Mouse (Mus musculus) hindbrain, embryonic 11.5 days (tissue): ENCODE results near the gene Csrp2. TPM values are rescaled to one million over a fixed set of nuclear protein-coding genes. Genes with fewer than 3 reads are reported as not detected.

Source experiments
- ATAC-seq: fragments of 200-750 bp; cut with Nextera tagmentation; 2 replicates; pipeline ENCODE4 v1.8.0; 2017; ENCODE audit warnings: mild to moderate bottlenecking, moderate TSS enrichment, moderate library complexity; ENCODE audit not compliant: low FRiP score
- DNase-seq: peaks from one replicate; pipeline ENCODE4 v3.0.0-alpha.2; 2015; ENCODE audit warnings: low spot score
- H3K27ac ChIP-seq: fragments of 300-500 bp; sonication (generic); 2 replicates; pipeline ENCODE4 v1.5.1; 2014; ENCODE audit warnings: mild to moderate bottlenecking, low read depth, low read length
- H3K27me3 ChIP-seq: fragments of 300-500 bp; sonication (generic); 2 replicates; pipeline ENCODE4 v1.6.1; 2014; ENCODE audit warnings: mild to moderate bottlenecking, low read length, moderate library complexity, mixed read lengths; ENCODE audit not compliant: control insufficient read depth, insufficient read depth
- H3K36me3 ChIP-seq: fragments of 300-500 bp; sonication (generic); 2 replicates; pipeline ENCODE4 v1.6.1; 2014; ENCODE audit warnings: mild to moderate bottlenecking, low read length, moderate library complexity, mixed read lengths; ENCODE audit not compliant: control insufficient read depth, insufficient read depth
- H3K4me1 ChIP-seq: fragments of 300-500 bp; sonication (generic); replicated peaks from 2 replicates; pipeline ENCODE4 v1.6.1; 2014; ENCODE audit warnings: low read length, mixed read lengths; ENCODE audit not compliant: control insufficient read depth, insufficient read depth
- H3K4me2 ChIP-seq: fragments of 300-500 bp; sonication (generic); replicated peaks from 2 replicates; pipeline ENCODE4 v1.6.1; 2014; ENCODE audit warnings: mild to moderate bottlenecking, low read depth, low read length
- H3K4me3 ChIP-seq: fragments of 300-500 bp; sonication (generic); 2 replicates; pipeline ENCODE4 v1.5.1; 2014; ENCODE audit warnings: low read depth, low read length
- H3K9ac ChIP-seq: fragments of 300-500 bp; sonication (generic); 2 replicates; pipeline ENCODE4 v1.6.1; 2014; ENCODE audit warnings: low read depth, low read length
- H3K9me3 ChIP-seq: fragments of 300-500 bp; sonication (generic); 2 replicates; pipeline ENCODE4 v1.6.1; 2016; ENCODE audit warnings: low read length; ENCODE audit not compliant: control insufficient read depth
- WGBS: fragments of 180-500 bp; shearing (Covaris S2); extraction: QIAGEN DNeasy Blood & Tissue Kit; methylation state at CpG from one replicate; pipeline ENCODE4 v1.1.7; 2014; 5-methylcytosine and 5-hydroxymethylcytosine counted together
- polyA plus RNA-seq: library from polyadenylated mRNA; unstranded; fragments of >200 nt; fragmentation: Nextera tagmentation; extraction: Ambion mirVana; gene quantifications from 2 replicates; pipeline ENCODE4 v1.2.1, GENCODE M21; 2014

The Csrp2 gene
- 150 and 156 TPM in 2 replicates for polyA plus RNA-seq

- under 1% methylated on average over 66 of the region's 67 CpGs for WGBS
Observed at GRCm38 (mm10) chr10:110919531-110920343, at the start of gene Csrp2. Gene Csrp2, plus strand, starts transcription at chr10:110919789.

GRCm38 (mm10) chr10:110874853-110875252 is 44.7 kb upstream of the Csrp2 start:
- no peak for ATAC-seq
- H3K27ac ChIP-seq: no peak overlapping the region
- DNase-seq: no peak

More at GRCm38 (mm10) chr10:110919531-110920343, at the start of gene Csrp2:
- peak; percentile 96 for DNase-seq
- Histone ChIP-seq H3K4me1 (no peaks in the 10 kb centered on the region), H3K4me2 (peak within 1 kb of the TSS; percentile 87), H3K9me3 (no peaks in the 10 kb centered on the region; the same call in 1 of the 2 replicates), H3K27me3 (no peaks in the 10 kb centered on the region), H3K9ac (peak within 1 kb of the TSS; percentile 80), H3K36me3 (no peaks in the 10 kb centered on the region), H3K4me3 (peak within 1 kb of the TSS; percentile 71), H3K27ac (peak within 1 kb of the TSS; percentile 83)
- ATAC-seq: peak; percentile 96

GRCm38 (mm10) chr10:110876956-110877355 is 42.6 kb upstream of the Csrp2 start:
- no peaks in the 10 kb centered on the region for H3K36me3 ChIP-seq
- DNase-seq: no peak
- H3K27ac ChIP-seq: no peak overlapping the region
- ATAC-seq: no peak
- no peaks in the 10 kb centered on the region for H3K27me3 ChIP-seq
- no peaks in the 10 kb centered on the region for H3K9me3 ChIP-seq
- H3K4me2 ChIP-seq: no peak overlapping the region
- H3K9ac ChIP-seq: no peak overlapping the region
- 85% methylated on average over 3 of the region's 3 CpGs for WGBS
- H3K4me3 ChIP-seq: no peak overlapping the region
- H3K4me1 ChIP-seq: no peaks in the 10 kb centered on the region

More at GRCm38 (mm10) chr10:110874853-110875252, 44.7 kb upstream of the Csrp2 start:
- Histone ChIP-seq H3K4me3 (no peak overlapping the region), H3K4me2 (no peak overlapping the region), H3K9me3 (no peaks in the 10 kb centered on the region), H3K9ac (no peak overlapping the region), H3K4me1 (no peaks in the 10 kb centered on the region), H3K27me3 (no peaks in the 10 kb centered on the region), H3K36me3 (no peaks in the 10 kb centered on the region)
- 96% methylated on average over 8 of the region's 8 CpGs for whole genome bisulfite sequencing

- no peak overlapping the region for H3K27ac ChIP-seq
- no peaks in the 10 kb centered on the region for H3K4me1 ChIP-seq
- no peaks in the 10 kb centered on the region for H3K9me3 ChIP-seq
- no peak overlapping the region for H3K4me2 ChIP-seq
- ATAC-seq (no peak), DNase-seq (no peak)
- no peak overlapping the region for H3K4me3 ChIP-seq
- no peaks in the 10 kb centered on the region for H3K27me3 ChIP-seq
- H3K9ac ChIP-seq: no peak overlapping the region
- no peaks in the 10 kb centered on the region for H3K36me3 ChIP-seq
- WGBS: 83% methylated on average over 8 of the region's 8 CpGs
Observed at GRCm38 (mm10) chr10:110877851-110878250, 41.7 kb upstream of the Csrp2 start.

GRCm38 (mm10) chr10:110878641-110879040 is 40.9 kb upstream of the Csrp2 start:
- no peak for DNase-seq
- Histone ChIP-seq H3K36me3 (no peaks in the 10 kb centered on the region), H3K9ac (no peak overlapping the region), H3K27me3 (no peaks in the 10 kb centered on the region), H3K4me2 (no peak overlapping the region), H3K4me3 (no peak overlapping the region), H3K4me1 (no peaks in the 10 kb centered on the region), H3K9me3 (no peaks in the 10 kb centered on the region), H3K27ac (no peak overlapping the region)
- 34% methylated on average over 5 of the region's 5 CpGs for WGBS
- no peak for ATAC-seq

GRCm38 (mm10) chr10:110879426-110880066 is 40.0 kb upstream of the Csrp2 start:
- DNase-seq: peak; percentile 16
- H3K27me3 ChIP-seq: no peaks in the 10 kb centered on the region
- H3K4me3 ChIP-seq: no peak overlapping the region
- no peak overlapping the region for H3K9ac ChIP-seq
- no peaks in the 10 kb centered on the region for H3K9me3 ChIP-seq
- H3K27ac ChIP-seq: no peak overlapping the region
- ATAC-seq: no peak
- no peaks in the 10 kb centered on the region for H3K4me1 ChIP-seq
- 18% methylated on average over 7 of the region's 7 CpGs for WGBS
- no peaks in the 10 kb centered on the region for H3K36me3 ChIP-seq
- no peak overlapping the region for H3K4me2 ChIP-seq

GRCm38 (mm10) chr10:110881346-110881745 is 38.2 kb upstream of the Csrp2 start:
- ATAC-seq: no peak
- Histone ChIP-seq H3K9ac (no peak overlapping the region), H3K36me3 (no peaks in the 10 kb centered on the region), H3K4me1 (no peaks in the 10 kb centered on the region), H3K9me3 (no peaks in the 10 kb centered on the region), H3K4me2 (no peak overlapping the region), H3K27ac (no peak overlapping the region), H3K27me3 (no peaks in the 10 kb centered on the region), H3K4me3 (no peak overlapping the region)
- no peak for DNase-seq
- 61% methylated on average over 7 of the region's 7 CpGs for WGBS

GRCm38 (mm10) chr10:110882701-110883100 is 36.9 kb upstream of the Csrp2 start:
- H3K27me3 ChIP-seq: no peaks in the 10 kb centered on the region
- no peaks in the 10 kb centered on the region for H3K9me3 ChIP-seq
- H3K4me3 ChIP-seq: no peak overlapping the region
- H3K4me1 ChIP-seq: no peaks in the 10 kb centered on the region
- H3K9ac ChIP-seq: no peak overlapping the region
- ATAC-seq (no peak), DNase-seq (no peak)
- no peak overlapping the region for H3K4me2 ChIP-seq
- no peak overlapping the region for H3K27ac ChIP-seq
- no peaks in the 10 kb centered on the region for H3K36me3 ChIP-seq
